Mouse (Mus musculus): ENCODE results near the gene Olfr243. TPM values are rescaled to one million over a fixed set of nuclear protein-coding genes. Genes with fewer than 3 reads are reported as not detected.
"Not testable (repeated sequence)": the region's sequence is repeated elsewhere in the genome, so short reads cannot be mapped to it uniquely, and the experiment has no call there.

Olfr243 gene
- polyA plus RNA-seq, 1 experiment from 2014 or later, result not detected

- H3K9ac ChIP-seq (ENCODE audit: low read depth, low read length); H3K4me1 ChIP-seq (ENCODE audit: control insufficient read depth, low read depth, low read length); H3K27ac ChIP-seq (ENCODE audit: low read length); H3K4me3 ChIP-seq (ENCODE audit: low read depth, low read length); H3K9me3 ChIP-seq (replicated peaks; ENCODE audit: control insufficient read depth, low read length); ATAC-seq (ENCODE audit: low read depth); H3K36me3 ChIP-seq (ENCODE audit: control insufficient read depth, insufficient read depth); H3K4me2 ChIP-seq (ENCODE audit: low read depth, low read length); H3K27me3 ChIP-seq (ENCODE audit: control insufficient read depth, insufficient read depth, low read depth, low read length): not testable (repeated sequence)
- 24% methylated on average over 6 of the region's 6 CpGs for WGBS (ENCODE audit: insufficient replicate concordance)
Measured at GRCm38 (mm10) chr7:103762212-103762611, 47.7 kb downstream of the Olfr243 start.

DNA sequence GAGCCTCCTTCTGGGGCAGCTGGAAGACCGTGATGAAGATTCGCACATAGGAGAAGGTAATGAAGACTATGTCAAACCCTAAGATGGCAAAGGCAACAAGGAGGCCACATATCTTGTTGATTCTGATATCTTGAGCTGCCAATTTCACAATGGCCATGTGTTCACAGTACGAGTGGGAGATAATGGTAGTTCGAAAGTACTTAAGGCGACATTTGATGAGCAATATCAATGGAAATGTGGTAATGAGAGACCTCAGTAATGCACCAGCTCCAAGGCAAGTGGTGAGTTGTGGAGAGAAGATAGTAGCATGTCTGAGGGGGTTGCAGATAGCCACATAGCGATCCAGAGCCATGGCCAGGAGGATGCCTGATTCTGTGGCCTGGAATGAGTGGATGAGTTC, 53.2 kb downstream of the Olfr243 start:
- not testable (repeated sequence) for H3K9ac ChIP-seq (ENCODE audit: low read depth, low read length); H3K27me3 ChIP-seq (ENCODE audit: control insufficient read depth, insufficient read depth, low read depth, low read length); H3K4me2 ChIP-seq (ENCODE audit: low read depth, low read length); H3K27ac ChIP-seq (ENCODE audit: low read length); H3K9me3 ChIP-seq (replicated peaks; ENCODE audit: control insufficient read depth, low read length); H3K4me3 ChIP-seq (ENCODE audit: low read depth, low read length); H3K4me1 ChIP-seq (ENCODE audit: control insufficient read depth, low read depth, low read length); H3K36me3 ChIP-seq (ENCODE audit: control insufficient read depth, insufficient read depth)
- WGBS (ENCODE audit: insufficient replicate concordance), result 24% methylated on average over 3 of the region's 6 CpGs
- ATAC-seq (ENCODE audit: low read depth), result peak; percentile 47

Other genes with a start within 250 kb of the Olfr243 start
- gene Olfr608, start 244.8 kb upstream of the Olfr243 start, polyA plus RNA-seq (2015; fragmentation: Nextera tagmentation; extraction: Ambion mirVana), result not detected in 2 replicates
- not detected in 2 replicates for gene Olfr609, start 216.6 kb upstream of the Olfr243 start, polyA plus RNA-seq (2015; fragmentation: Nextera tagmentation; extraction: Ambion mirVana)
- not detected in 2 replicates for gene Olfr610, start 202.5 kb upstream of the Olfr243 start, polyA plus RNA-seq (2015; fragmentation: Nextera tagmentation; extraction: Ambion mirVana)
- not detected in 2 replicates for gene Olfr611, start 193.8 kb upstream of the Olfr243 start, polyA plus RNA-seq (2015; fragmentation: Nextera tagmentation; extraction: Ambion mirVana)
- not detected in 2 replicates for gene Olfr612, start 172.0 kb upstream of the Olfr243 start, polyA plus RNA-seq (2015; fragmentation: Nextera tagmentation; extraction: Ambion mirVana)
- gene Olfr613, start 166.6 kb upstream of the Olfr243 start, polyA plus RNA-seq (2015; fragmentation: Nextera tagmentation; extraction: Ambion mirVana), result not detected in 2 replicates
- gene Olfr615, start 158.6 kb upstream of the Olfr243 start, polyA plus RNA-seq (2015; fragmentation: Nextera tagmentation; extraction: Ambion mirVana), result not detected in 2 replicates
- not detected in 2 replicates for gene Olfr616, start 145.5 kb upstream of the Olfr243 start, polyA plus RNA-seq (2015; fragmentation: Nextera tagmentation; extraction: Ambion mirVana)
- not detected in 2 replicates for gene Olfr617, start 141.6 kb upstream of the Olfr243 start, polyA plus RNA-seq (2015; fragmentation: Nextera tagmentation; extraction: Ambion mirVana)
- gene Olfr618, start 124.6 kb upstream of the Olfr243 start, polyA plus RNA-seq (2015; fragmentation: Nextera tagmentation; extraction: Ambion mirVana), result not detected in 2 replicates
- gene Olfr619, start 114.1 kb upstream of the Olfr243 start, polyA plus RNA-seq (2015; fragmentation: Nextera tagmentation; extraction: Ambion mirVana), result not detected in 2 replicates
- gene Olfr620, start 102.1 kb upstream of the Olfr243 start, polyA plus RNA-seq (2015; fragmentation: Nextera tagmentation; extraction: Ambion mirVana), result not detected in 2 replicates
- not detected in 2 replicates for gene Olfr622, start 72.0 kb upstream of the Olfr243 start, polyA plus RNA-seq (2015; fragmentation: Nextera tagmentation; extraction: Ambion mirVana)
- gene Olfr623, start 51.0 kb upstream of the Olfr243 start, polyA plus RNA-seq (2015; fragmentation: Nextera tagmentation; extraction: Ambion mirVana), result not detected in 2 replicates
- 0.02 TPM in 2 replicates for gene Olfr624, start 43.5 kb upstream of the Olfr243 start, polyA plus RNA-seq (2015; fragmentation: Nextera tagmentation; extraction: Ambion mirVana)
- not detected in 2 replicates for gene Olfr625-ps1, start 32.0 kb upstream of the Olfr243 start, polyA plus RNA-seq (2015; fragmentation: Nextera tagmentation; extraction: Ambion mirVana)
- gene Olfr628, start 15.7 kb downstream of the Olfr243 start, polyA plus RNA-seq (2015; fragmentation: Nextera tagmentation; extraction: Ambion mirVana), result not detected in 2 replicates
- 0.07 TPM in 1 of 2 replicates, not detected in the other for gene Olfr629, start 30.3 kb downstream of the Olfr243 start, polyA plus RNA-seq (2015; fragmentation: Nextera tagmentation; extraction: Ambion mirVana)
- gene Olfr630, start 42.7 kb downstream of the Olfr243 start, polyA plus RNA-seq (2015; fragmentation: Nextera tagmentation; extraction: Ambion mirVana), result not detected in 2 replicates
- not detected in 2 replicates for gene Olfr69, start 56.9 kb downstream of the Olfr243 start, polyA plus RNA-seq (2015; fragmentation: Nextera tagmentation; extraction: Ambion mirVana)
- gene Olfr68, start 65.0 kb downstream of the Olfr243 start, polyA plus RNA-seq (2015; fragmentation: Nextera tagmentation; extraction: Ambion mirVana), result not detected in 2 replicates
- not detected in 2 replicates for gene Olfr67, start 77.2 kb downstream of the Olfr243 start, polyA plus RNA-seq (2015; fragmentation: Nextera tagmentation; extraction: Ambion mirVana)
- 43,947 and 47,652 TPM in 2 replicates for gene Hbb-bt, start 99.3 kb downstream of the Olfr243 start, polyA plus RNA-seq (2015; fragmentation: Nextera tagmentation; extraction: Ambion mirVana)
- gene Hbb-bs, start 113.4 kb downstream of the Olfr243 start, polyA plus RNA-seq (2015; fragmentation: Nextera tagmentation; extraction: Ambion mirVana), result 113,562 and 115,549 TPM in 2 replicates
- gene Hbb-bh2, start 125.8 kb downstream of the Olfr243 start, polyA plus RNA-seq (2015; fragmentation: Nextera tagmentation; extraction: Ambion mirVana), result 0.22 TPM in 1 of 2 replicates, not detected in the other
- gene Hbb-bh1, start 128.5 kb downstream of the Olfr243 start, polyA plus RNA-seq (2015; fragmentation: Nextera tagmentation; extraction: Ambion mirVana), result 24.9 and 31.8 TPM in 2 replicates
- 114 and 115 TPM in 2 replicates for gene Hbb-y, start 138.5 kb downstream of the Olfr243 start, polyA plus RNA-seq (2015; fragmentation: Nextera tagmentation; extraction: Ambion mirVana)
- gene Olfr66, start 171.6 kb downstream of the Olfr243 start, polyA plus RNA-seq (2015; fragmentation: Nextera tagmentation; extraction: Ambion mirVana), result not detected in 2 replicates
- not detected in 2 replicates for gene Olfr64, start 179.8 kb downstream of the Olfr243 start, polyA plus RNA-seq (2015; fragmentation: Nextera tagmentation; extraction: Ambion mirVana)
- not detected in 2 replicates for gene Olfr65, start 188.8 kb downstream of the Olfr243 start, polyA plus RNA-seq (2015; fragmentation: Nextera tagmentation; extraction: Ambion mirVana)
- gene Olfr631, start 214.2 kb downstream of the Olfr243 start, polyA plus RNA-seq (2015; fragmentation: Nextera tagmentation; extraction: Ambion mirVana), result 0.13 TPM in 1 of 2 replicates, not detected in the other
- gene Olfr632, start 219.7 kb downstream of the Olfr243 start, polyA plus RNA-seq (2015; fragmentation: Nextera tagmentation; extraction: Ambion mirVana), result 0.18 and 0.29 TPM in 2 replicates
- gene Olfr633, start 229.8 kb downstream of the Olfr243 start, polyA plus RNA-seq (2015; fragmentation: Nextera tagmentation; extraction: Ambion mirVana), result not detected in 2 replicates

All from liver, embryonic 16.5 days (tissue).